Mouse (Mus musculus) MEL (cell line): ENCODE measurements around the gene Pitpnm3.

Experiments used
- CHD2 ChIP-seq: IDR thresholded peaks from 2 replicates; pipeline ENCODE4 v1.6.1; 2011; ENCODE audit warnings: low read length, improper control_type of control experiment
- E2F4 ChIP-seq: IDR thresholded peaks from 2 replicates; pipeline ENCODE4 v1.6.1; 2011; ENCODE audit warnings: low read depth, low read length, improper control_type of control experiment, borderline replicate concordance

DNA sequence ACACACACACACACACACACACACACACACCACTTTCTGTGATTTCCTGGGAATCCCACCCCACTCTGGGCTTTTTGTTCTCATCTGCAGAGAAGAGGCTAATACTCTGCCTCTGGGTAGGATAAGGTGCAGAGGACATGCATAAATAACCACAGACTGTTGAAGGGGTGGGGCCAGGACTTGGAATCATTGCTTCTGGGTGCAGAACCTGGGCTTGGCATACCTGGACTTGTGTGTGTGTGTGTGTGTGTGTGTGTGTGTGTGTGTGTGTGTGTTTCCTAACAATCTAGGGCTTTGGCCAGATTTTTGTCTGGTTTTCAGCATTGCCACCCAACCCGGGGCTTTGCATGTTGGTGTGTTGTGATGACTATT is 10.3 kb upstream of the Pitpnm3 start:
- no peak for TF ChIP-seq CHD2
- no peak for TF ChIP-seq E2F4
